Mouse (Mus musculus) brain, embryonic 14.5 days (tissue): ENCODE results near the gene Cnnm4. TPM values are rescaled to one million over a fixed set of nuclear protein-coding genes. Genes with fewer than 3 reads are reported as not detected.

Source experiments
- DNase-seq: peaks from one replicate; pipeline ENCODE4 v3.0.0-alpha.2; 2011; ENCODE audit warnings: low read depth
- CTCF ChIP-seq: fragments of 200-500 bp; IDR thresholded peaks from 2 replicates; pipeline ENCODE4 v1.5.1; 2012; ENCODE audit warnings: inconsistent platforms, mild to moderate bottlenecking, moderate library complexity, borderline replicate concordance; ENCODE audit not compliant: insufficient read depth, insufficient read length; ENCODE audit errors: extremely low read depth
- POLR2A ChIP-seq: fragments of 200-500 bp; IDR thresholded peaks from 2 replicates; pipeline ENCODE4 v1.6.1; 2012; ENCODE audit warnings: mild to moderate bottlenecking, inconsistent platforms, borderline replicate concordance; ENCODE audit not compliant: poor library complexity, insufficient read depth, insufficient read length, severe bottlenecking; ENCODE audit errors: extremely low read depth
- polyA plus RNA-seq: library from polyadenylated mRNA; depleted of rRNA; stranded (reverse); fragments of >200 nt; gene quantifications from 2 replicates; pipeline ENCODE4 v1.2.3, GENCODE M21; 2012

The Cnnm4 gene
- polyA plus RNA-seq, 1 experiment = 5.4 TPM

DNA sequence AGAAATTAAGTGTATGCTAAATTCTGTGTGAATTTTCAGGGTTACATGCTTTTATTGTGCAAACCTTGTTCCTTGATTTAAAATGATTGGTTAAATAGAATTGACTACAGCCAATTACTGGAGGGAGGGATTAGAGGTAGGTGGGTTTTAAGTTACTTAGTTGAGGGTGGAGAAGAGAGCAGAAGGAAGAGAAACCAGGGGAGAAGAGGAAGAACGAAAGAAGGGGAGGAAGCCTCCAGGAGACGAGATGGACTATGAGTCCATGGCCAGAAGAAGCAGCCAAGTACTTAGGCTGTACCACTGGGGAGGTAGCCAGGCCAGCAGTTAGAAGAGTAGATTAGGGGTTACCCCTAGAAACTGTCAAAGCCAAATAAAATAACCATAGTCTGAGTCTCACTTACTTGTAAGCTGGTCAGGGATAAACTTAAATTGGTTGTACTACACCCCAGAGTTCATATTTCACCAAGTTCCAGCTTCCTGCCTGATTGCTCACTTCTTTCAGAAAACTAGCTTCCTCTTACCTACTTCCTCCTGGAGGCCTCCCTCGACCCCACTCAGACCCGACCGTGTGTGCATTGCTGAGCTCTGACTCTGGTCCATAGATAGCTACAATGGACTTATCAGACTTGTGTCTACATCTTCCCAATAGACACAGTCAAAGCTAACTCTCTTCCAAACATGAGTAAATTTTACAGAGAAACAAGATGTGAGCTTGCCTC, 25.2 kb upstream of the Cnnm4 start:
- DNase-seq = no peak

DNA sequence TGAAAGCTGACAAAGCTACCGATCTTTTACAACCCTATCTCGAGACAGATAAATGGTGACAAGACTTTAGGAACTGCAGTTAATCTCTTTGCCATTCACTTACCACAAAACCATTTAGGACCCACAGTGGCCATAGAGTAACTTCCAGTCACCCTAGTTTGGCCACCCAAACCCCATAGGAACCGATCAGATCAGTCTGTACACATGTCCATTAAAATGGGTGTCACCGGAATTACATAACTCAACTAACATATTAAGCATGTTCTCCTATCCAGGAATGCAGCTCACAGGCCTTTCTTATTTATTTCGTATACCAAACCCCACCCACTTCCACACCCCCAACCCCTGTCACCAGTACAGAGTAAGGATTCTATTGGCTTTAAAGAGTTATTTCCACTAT, 24.6 kb upstream of the Cnnm4 start:
- TF ChIP-seq CTCF (no peak), POLR2A (no peak)
- DNase-seq = no peak

More for the DNA sequence above, 25.2 kb upstream of the Cnnm4 start:
- TF ChIP-seq CTCF (no peak), POLR2A (no peak)

DNA sequence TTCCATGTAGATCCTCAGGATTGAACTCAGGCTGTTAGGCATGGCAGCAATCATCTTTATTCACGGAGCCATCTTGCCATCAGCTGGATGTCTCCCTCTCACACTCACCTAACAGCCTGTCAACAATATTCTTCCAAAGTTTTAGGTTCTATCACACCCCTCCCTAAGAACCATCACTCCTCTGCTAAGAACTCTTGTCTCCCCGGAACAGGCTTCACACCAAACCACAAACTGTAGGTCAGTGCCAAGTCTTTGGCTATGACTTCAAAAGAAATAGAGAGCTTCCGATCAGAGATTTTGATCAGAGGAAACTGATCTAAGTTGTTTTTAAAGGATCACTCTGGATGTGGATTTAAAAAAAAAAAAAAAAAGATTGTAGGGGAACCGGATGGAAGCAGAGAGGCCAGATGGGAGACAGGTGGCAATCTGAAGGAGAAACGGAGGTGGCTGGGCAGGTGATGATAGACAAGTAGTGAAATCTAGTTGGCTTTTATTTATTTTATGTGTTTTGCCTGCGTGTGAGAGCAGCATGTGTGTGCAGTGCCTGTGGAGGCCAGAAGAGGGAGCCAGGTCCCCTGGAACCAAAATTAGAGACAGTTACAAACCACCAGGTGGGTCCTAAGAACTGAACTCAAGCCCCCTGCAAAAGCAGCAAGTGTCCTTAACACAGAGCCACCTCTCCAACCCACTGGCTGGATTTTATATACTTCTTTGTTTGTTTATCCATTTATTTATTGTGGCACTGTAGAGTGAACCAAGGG, 17.2 kb upstream of the Cnnm4 start:
- DNase-seq = no peak
- TF ChIP-seq CTCF (peak; percentile 7; the same call in 1 of the 2 replicates), POLR2A (no peak)

DNA sequence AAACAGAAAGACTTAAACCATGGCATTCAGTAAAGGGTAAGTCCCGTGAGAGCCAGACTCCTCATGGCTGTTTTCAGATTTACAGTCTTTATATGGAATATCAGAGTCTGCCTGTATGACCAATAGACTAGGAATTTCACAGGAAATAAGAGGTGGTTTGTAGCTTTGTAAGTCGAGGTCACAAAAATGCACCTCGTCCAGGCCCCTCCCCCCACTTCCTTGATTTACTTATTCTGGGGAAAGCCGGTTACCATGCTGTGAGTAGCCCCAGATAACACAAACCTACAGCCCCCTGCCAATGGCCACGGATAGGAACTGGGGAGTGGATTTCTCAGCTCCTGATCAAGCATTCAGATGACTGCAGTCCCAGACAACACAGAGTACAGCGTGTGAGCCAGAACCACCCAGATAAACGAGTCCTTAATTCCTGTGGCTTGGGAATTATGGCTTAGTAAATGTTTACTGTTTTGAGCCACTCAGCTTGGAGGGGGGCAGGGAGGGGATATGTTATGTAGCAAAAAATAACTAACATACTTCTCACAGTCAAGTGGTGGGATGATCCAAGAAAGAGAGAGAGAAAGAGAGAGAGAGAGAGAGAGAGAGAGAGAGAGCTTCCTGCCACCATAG, 13.9 kb upstream of the Cnnm4 start:
- DNase-seq = no peak
- TF ChIP-seq CTCF (no peak), POLR2A (no peak)

DNA sequence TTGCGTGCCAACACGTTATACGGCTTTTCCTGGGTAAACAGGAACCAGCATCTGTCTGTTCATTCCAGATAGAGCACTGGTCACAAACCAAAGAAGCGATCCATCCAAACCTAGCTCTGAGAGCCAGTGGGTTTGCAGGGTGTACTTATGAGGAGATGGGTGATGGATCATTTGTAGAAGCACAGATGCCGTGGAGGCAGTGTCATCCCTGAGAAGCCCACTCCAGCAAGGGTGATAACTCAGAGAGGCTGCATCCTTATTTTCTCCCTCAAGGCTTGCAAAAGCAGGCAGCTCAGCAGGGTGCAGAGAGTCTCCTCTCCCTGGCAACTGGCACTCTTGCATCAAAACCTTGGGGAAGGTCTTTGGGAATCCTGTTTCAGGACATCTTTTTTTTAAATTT, 13.3 kb upstream of the Cnnm4 start:
- no peak for TF ChIP-seq POLR2A
- no peak for TF ChIP-seq CTCF
- no peak for DNase-seq

DNA sequence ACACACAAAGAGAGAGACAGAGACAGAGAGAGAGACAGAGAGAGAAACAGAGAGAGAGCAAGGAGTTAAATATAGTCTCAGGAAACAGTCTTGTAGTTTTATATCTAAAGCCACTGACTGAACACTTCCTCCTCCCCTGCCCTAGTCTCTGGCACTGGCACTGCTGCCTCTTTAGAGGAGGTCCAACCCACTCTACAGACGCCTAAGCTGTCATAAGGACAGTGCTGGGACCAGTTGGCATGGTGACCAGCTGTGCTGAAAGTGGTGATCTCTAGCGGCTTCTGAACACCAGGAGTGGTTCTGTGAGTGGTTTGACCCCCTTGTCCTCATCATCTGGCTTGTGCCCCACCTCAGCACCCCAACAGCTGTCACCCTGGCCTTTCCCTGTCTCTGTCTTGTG, 9.6 kb upstream of the Cnnm4 start:
- TF ChIP-seq POLR2A = no peak
- no peak for TF ChIP-seq CTCF
- DNase-seq = no peak

DNA sequence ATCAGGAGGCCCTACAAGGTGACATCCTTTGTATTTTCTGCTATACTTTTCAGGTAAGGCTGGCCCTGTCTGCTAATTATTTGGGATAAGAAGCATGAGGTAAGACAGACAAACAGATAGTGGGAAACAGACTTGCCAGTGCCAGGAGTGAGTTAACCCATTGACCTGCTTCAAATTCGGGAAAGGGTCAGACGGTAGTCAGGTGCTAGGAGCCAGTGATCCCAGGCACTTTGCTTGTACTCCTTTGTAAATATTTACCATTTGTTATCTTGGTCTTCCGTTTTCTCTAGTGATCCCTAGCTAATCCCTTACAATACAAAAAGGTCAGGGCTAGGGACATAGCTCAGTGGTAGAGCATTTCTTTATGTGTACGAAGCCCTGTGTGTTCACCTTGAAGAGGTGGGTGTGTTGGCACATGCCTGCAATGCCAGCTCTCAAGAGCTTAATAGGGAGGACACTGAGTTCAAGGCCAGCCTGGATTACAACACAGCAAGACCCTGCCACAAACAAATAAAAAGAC, 5.7 kb upstream of the Cnnm4 start:
- TF ChIP-seq POLR2A (no peak), CTCF (no peak)
- no peak for DNase-seq

DNA sequence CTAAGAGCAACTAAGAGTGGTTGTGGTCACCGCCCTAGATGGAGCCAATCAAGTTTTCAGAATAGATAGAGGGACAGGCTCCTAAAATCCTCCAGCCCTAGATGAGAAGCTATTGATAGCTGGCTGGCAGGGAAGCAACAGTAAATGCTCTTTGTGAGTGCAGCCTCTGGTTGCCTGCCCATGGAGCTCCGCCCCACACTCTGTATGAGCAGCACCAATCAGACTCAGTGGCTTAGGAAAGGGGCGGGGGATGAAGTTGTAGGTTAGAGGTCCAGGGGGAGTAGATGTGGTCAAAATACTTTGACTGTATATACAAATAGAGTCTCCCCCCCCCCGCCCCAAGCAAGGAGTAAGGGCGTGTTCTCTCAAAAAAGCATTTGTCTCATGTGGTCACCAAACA, 4.0 kb upstream of the Cnnm4 start:
- no peak for DNase-seq
- TF ChIP-seq CTCF = no peak
- no peak for TF ChIP-seq POLR2A

DNA sequence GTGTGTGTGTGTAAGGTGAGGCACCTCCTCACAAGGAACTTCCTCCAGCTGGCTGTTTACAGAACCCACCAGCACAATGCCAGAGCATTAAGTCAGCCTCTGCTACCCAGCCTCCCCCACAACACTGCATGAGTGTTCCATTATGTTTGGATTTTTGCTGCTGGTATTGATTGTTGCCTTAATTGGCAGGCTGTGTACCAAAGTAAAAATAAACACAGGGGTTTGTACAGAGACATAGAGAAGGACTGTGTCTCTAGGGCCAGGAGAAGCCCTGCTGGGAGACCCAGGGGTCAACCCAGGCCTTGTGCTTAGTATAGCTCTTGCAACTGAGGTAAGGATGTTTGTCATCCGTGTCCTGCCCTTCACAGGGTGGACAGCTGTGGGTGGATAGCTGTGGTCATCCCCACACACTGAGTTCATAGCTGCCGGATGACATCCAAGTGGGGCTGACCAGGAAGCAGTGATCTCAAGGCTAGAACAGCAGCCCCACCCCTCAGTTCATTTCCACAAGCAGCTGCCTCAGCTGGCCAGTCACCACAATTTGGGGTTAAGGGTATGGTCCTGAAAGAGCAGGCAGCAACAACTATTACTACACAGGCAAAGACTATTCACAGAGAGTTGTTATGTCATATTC, 1.5 kb upstream of the Cnnm4 start:
- no peak for TF ChIP-seq CTCF
- TF ChIP-seq POLR2A = no peak
- no peak for DNase-seq

DNA sequence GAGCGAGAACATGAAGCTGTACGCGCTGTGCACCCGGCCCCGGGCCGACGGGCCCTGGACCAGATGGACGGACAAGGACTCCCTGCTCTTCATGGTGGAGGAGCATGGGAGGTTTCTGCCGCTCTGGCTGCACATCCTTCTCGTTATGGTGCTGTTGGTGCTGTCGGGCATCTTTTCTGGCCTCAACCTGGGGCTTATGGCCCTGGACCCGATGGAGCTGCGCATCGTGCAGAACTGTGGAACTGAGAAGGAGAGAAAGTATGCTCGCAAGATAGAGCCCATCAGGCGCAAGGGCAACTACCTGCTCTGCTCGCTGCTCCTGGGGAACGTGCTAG, 653 bp downstream of the Cnnm4 start:
- DNase-seq = no peak

DNA sequence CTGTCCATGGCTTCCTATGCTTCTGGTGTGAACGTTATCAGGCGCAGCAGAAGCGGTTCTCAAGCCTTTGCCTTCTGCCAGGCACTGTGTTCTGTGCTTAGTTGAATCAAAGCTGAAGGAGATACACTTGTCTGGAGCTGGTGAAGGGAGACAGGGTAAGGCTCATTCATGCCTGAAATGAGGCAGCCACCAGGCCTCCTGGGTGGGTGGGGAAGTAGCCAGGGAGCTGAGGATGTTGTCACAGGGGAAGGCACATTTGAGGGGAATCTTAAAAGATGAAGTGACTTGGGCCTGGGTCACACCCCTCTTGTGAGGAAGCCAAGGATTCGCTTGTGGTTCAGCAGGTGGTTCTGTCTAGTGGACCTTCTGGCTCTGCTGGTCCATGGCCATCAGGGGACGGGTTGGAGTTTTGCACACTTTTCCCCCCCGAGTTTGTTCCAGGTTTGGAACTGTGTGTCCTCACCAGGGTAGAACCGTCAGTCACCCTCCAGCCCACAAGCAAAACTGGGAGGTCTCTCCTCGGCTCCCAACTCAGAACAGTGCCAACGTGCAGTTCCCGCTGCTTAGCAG, 1.9 kb downstream of the Cnnm4 start:
- DNase-seq = no peak
- TF ChIP-seq POLR2A = no peak
- no peak for TF ChIP-seq CTCF

More for the DNA sequence above, 653 bp downstream of the Cnnm4 start:
- TF ChIP-seq POLR2A (no peak), CTCF (no peak)

DNA sequence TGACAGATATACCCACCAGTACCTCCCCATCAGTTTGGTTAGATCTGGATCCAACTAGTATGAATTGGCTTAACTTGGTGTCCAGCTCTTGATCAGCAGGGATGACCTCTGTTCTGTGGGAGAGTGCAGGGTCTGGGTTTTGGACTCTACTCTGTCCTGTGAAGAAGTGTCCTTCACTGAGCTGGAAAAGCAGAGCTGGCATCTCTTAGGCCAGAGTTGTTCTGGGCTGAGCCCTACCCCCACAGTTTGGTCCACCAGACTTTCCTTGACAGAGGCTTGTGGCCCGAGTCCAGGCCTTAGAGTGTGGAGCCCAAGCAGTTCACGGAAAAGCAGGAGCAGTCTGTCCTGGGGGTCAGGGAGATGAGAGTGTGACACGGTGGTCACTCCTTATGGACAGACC, 3.2 kb downstream of the Cnnm4 start:
- TF ChIP-seq POLR2A (no peak), CTCF (no peak)
- no peak for DNase-seq
